Mouse (Mus musculus): ENCODE measurements at regions not wholly inside any gene's neighbourhood (a gene's known extent, or its start where the extent isn't known, plus 50 kb on each side); places are given as distances from the start of the nearest gene placed in this dataset.

DNA sequence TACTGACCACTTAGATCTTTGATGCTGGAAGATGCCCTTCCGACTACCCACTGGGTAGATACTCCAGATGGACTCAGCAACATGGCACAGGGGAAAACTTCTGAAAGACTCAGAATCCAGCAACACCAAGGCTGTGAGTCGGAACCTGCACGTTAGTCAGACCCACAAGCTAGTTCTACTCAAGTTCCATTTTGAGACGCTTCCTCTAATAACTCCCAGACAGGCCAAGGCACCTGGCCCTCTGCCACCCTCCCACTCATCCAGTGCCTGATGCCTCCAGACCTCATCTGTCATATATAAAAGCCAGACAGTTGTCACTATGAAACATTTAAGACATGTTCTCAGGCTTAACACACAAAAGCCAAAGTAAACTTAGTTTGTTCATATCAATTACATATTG is 121.9 kb upstream of the Gm15217 start:
- TF ChIP-seq CTCF (IDR thresholded peaks at IDR 0.05; ENCODE audit: borderline replicate concordance, insufficient read depth, low read length), result no peak
- no peak for TF ChIP-seq POLR2A (IDR thresholded peaks at IDR 0.05; ENCODE audit: low read depth, low read length)
